Mouse (Mus musculus) liver, adult 2 months (tissue): Measurements from ENCODE around the gene Ppp1cc.

Experiments
- CTCF ChIP-seq: fragments of 200-500 bp; IDR thresholded peaks from 2 replicates; pipeline ENCODE4 v1.5.1; 2011; ENCODE audit warnings: low read depth, low read length, control low read depth
- POLR2A ChIP-seq: fragments of 200-500 bp; IDR thresholded peaks from 2 replicates; pipeline ENCODE4 v1.6.1; 2011; ENCODE audit warnings: low read length, control low read depth; ENCODE audit not compliant: insufficient read depth; ENCODE audit errors: extremely low read depth

DNA sequence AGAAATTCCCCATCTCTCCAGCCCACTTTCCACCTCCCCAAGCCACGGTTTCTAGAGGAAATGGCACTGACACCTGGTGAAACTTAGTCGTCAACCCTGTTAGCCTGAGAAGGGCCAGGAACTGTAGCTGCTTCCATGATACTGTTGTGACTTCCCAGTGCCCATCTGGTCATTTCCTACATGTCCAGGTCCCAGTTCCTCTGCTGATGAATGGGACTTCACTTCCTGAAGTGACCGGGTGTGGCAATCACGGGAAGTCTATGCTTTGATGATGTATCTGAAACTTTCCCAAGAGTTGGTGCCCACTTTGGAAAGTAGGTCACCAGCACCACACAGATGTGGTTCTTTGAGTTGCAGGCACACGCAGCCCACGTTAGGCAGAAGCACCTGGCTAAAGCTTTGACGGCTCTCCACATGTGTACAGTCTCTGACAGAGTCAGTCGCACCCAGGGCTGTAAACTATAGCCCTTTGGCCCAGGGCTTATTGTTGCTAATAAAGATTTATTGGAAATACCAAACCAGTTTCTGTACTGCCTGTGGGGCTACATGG is 32.8 kb upstream of the Ppp1cc start:
- TF ChIP-seq POLR2A (no peak), CTCF (no peak)
